Mouse (Mus musculus) left cerebral cortex, adult 11 months (tissue): ENCODE results near the gene Kif23.

ENCODE experiments used
- DNase-seq: peaks from one replicate; pipeline ENCODE4 v3.0.0; 2022; ENCODE audit warnings: low spot score

The Kif23 gene

GRCm38 (mm10) chr9:61945973-61946611, 482 bp downstream of the Kif23 start:
- DNase-seq, result no peak

GRCm38 (mm10) chr9:61941054-61941453, 5.5 kb downstream of the Kif23 start:
- DNase-seq, result no peak

- DNase-seq, result no peak
These were observed 13.2 kb downstream of the Kif23 start for GRCm38 (mm10) chr9:61933333-61933732.

- DNase-seq, result no peak
These were observed 14.6 kb downstream of the Kif23 start for GRCm38 (mm10) chr9:61932009-61932408.

GRCm38 (mm10) chr9:61925086-61925660, 21.4 kb downstream of the Kif23 start:
- no peak for DNase-seq

GRCm38 (mm10) chr9:61920331-61920730, 26.2 kb downstream of the Kif23 start:
- DNase-seq, result no peak

- no peak for DNase-seq
These were observed 27.1 kb downstream of the Kif23 start for GRCm38 (mm10) chr9:61919464-61919863.

GRCm38 (mm10) chr9:61917436-61917835, 29.1 kb downstream of the Kif23 start:
- DNase-seq, result no peak

GRCm38 (mm10) chr9:61916986-61917385, 29.6 kb downstream of the Kif23 start:
- DNase-seq, result no peak

GRCm38 (mm10) chr9:61915393-61916005, 31.1 kb downstream of the Kif23 start:
- no peak for DNase-seq

- DNase-seq, result no peak
These were observed 31.7 kb downstream of the Kif23 start for GRCm38 (mm10) chr9:61914917-61915300.

GRCm38 (mm10) chr9:61914203-61914916, 32.2 kb downstream of the Kif23 start, which contains the start of gene Rplp1:
TSS of gene Rplp1 (minus strand) at chr9:61914542.
- peak; percentile 94 for DNase-seq

- no peak for DNase-seq
These were observed 35.1 kb downstream of the Kif23 start for GRCm38 (mm10) chr9:61911300-61912128.

GRCm38 (mm10) chr9:61910526-61911256, 35.9 kb downstream of the Kif23 start:
- DNase-seq, result no peak

GRCm38 (mm10) chr9:61909633-61910032, 36.9 kb downstream of the Kif23 start:
- no peak for DNase-seq

- DNase-seq, result no peak
These were observed 37.7 kb downstream of the Kif23 start for GRCm38 (mm10) chr9:61908832-61909407.

- no peak for DNase-seq
These were observed 38.2 kb downstream of the Kif23 start for GRCm38 (mm10) chr9:61908341-61908740.

- no peak for DNase-seq
These were observed 38.8 kb downstream of the Kif23 start for GRCm38 (mm10) chr9:61907621-61908295.

GRCm38 (mm10) chr9:61906912-61907311, 39.7 kb downstream of the Kif23 start:
- no peak for DNase-seq

- DNase-seq, result no peak
These were observed 41.0 kb downstream of the Kif23 start for GRCm38 (mm10) chr9:61905576-61905975.
